Mouse (Mus musculus) ES-E14 (cell line): ENCODE data around the gene Palm.

Experiments used
- CHD2 ChIP-seq: IDR thresholded peaks from 2 replicates; pipeline ENCODE4 v1.6.1; 2014; ENCODE audit warnings: mild to moderate bottlenecking, low read depth, low read length, inconsistent platforms
- HCFC1 ChIP-seq: IDR thresholded peaks from 2 replicates; pipeline ENCODE4 v1.6.1; 2012; ENCODE audit warnings: low read length, inconsistent platforms, borderline replicate concordance; ENCODE audit not compliant: insufficient read depth
- MAFK ChIP-seq: IDR thresholded peaks from 2 replicates; pipeline ENCODE4 v1.6.1; 2014; ENCODE audit warnings: mild to moderate bottlenecking, low read depth, low read length, inconsistent platforms; ENCODE audit not compliant: insufficient read depth
- ZNF384 ChIP-seq: IDR thresholded peaks from 2 replicates; pipeline ENCODE4 v1.6.1; 2012; ENCODE audit warnings: low read depth, low read length, inconsistent platforms

- TF ChIP-seq MAFK (no peak), ZNF384 (no peak), HCFC1 (no peak), CHD2 (no peak)
Measured at GRCm38 (mm10) chr10:79806972-79807371, 13.6 kb downstream of the Palm start.
